Mouse (Mus musculus): ENCODE measurements around the gene Rpl23a. TPM values are rescaled to one million over a fixed set of nuclear protein-coding genes. Genes with fewer than 3 reads are reported as not detected.

Rpl23a gene
- total RNA-seq, 2 experiments from 2014 or later, result 770 to 803 TPM

DNA sequence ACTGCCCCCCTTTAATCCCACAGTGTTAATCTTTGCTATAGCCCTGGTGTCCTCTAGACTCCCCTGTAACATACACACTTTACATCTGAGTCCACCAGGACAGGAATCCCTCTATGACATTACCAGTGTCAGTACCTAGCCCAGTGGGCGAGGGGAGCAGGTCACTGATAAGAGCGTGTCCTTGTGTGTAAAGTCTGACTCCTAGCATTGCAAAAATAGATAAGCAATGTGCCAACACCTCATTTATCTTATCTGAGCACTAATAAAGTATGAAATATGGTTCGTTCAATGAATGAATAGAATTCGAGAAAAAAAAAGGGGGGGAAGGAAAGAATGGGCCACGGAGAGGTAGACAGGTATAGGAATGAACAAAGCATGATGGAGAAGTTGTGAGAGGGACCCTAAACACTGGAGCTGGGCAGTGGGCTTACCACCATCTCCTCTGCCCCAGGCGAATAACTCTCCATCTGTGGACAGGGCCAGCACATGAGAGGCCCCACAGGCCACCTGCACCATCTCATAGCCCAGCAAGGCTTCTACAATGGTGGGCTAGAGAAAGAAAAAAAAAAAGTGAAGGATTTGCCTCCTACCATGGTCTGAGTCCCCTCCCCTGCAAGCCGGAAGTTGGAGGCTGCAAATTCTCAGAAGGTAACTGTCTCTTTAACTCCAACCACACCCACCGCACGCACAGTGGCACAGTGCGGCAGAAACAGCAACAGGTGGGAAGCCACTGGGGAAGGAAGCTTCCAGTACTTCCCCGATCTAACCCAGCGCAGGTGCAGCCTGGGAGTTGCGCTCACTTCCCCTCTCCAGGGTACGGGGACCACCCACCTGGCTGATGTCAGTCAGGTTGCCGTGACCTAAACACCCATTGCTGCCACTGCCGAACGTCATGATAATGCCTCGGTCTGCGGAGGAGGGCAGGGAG, 14.6 kb downstream of the Rpl23a start:
- no peak for DNase-seq (ENCODE audit: low spot score in 2 of 2)

DNA sequence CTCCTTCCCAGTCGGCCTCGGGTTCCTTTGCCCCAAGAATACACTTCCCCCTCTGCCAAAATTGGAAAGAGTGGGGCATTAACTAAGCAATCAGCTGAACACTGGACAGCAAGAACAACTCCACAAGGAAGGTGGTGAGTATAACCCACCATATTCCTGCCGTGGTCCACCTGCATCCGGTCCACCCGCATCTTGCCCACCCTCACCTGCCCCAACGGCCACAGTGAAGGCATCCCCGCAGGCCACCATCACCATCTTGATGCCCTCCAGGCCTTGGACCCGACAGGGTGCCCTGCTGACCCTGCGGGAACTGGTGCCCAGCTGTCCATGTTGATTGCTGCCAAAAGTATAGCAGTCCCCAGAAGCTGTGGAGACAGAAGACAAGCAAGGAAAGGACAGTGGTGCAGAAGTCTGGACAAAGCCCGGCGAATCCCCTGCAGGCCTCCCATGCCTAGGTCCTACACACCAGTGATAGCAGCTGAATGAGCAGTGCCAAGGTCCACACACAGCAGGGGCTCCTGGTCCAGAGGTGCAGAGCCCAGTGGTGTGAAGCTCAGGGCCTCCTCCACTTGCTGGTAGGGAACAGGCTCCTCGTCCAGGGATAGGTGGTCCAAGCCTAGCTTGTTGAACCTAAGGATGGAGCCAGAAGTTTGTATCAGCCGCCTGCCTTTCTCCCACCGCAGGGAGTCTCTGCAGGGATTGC, 16.0 kb downstream of the Rpl23a start:
- no peak for DNase-seq (ENCODE audit: low spot score in 2 of 2)

GRCm38 (mm10) chr11:78166640-78167039, 16.7 kb downstream of the Rpl23a start:
- DNase-seq (ENCODE audit: low spot score in 2 of 2), result no peak

GRCm38 (mm10) chr11:78166161-78166560, 17.2 kb downstream of the Rpl23a start:
- no peak for DNase-seq (ENCODE audit: low spot score in 2 of 2)

DNA sequence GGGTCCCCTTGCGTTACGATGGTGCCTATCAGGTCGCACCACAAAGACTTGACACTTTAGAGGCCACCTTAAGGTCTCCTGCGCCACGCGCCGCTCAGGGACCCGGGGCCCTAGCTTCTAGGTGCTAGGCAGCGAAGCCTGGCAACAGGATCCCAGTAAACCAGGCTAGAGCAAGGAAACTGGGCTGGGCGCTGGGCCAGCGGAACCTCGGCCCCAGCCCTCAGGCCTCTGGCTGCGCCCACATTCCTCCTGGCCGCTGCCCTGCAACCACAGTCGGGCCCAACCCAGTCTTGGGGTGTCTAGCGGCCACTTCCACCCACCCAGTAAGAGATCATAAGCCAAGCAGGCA, 17.6 kb downstream of the Rpl23a start:
- DNase-seq (ENCODE audit: low spot score in 2 of 2), result no peak

DNA sequence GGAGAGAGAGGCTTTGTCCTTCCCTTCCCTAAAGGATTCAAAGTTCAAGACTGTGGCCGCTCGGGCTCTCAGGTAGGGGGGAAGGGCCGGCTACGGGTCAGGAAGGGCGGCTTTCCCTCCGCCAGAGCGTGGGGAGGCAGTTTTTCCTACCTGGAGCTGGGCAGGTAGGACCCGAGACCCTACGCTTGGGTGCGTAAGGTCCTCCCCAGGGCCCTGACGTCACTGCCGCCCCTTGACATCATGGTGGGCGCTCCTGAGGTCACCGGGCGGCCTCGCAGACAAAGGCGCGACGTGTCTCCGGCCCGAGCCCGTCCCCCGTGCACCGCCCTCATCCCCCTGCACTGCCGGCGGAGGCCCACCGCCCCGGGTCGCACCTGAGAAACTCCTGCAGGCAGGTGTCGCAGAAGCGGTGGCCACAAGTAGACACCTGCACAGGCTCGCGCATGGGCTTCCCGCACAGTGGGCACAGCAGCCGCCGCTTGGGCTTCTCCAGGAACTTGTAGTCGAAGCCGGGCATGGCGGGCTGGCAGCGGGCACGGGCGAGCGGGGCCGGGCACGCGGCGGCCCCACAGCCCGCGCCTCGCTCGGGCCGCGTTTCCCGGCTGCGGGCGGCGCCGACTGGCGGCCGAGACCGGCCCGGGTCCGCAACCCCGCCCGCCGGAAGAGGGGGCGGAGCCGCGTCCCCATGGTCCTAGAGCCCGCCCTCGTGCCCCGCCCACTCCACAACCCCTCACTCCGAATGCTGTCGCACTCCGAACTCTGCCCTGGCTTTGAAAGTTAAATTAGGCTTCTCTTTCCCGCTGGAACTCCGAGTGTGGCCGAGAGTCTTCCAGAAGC, 18.2 kb downstream of the Rpl23a start, which contains the start of gene Traf4:
TSS of gene Traf4 (minus strand) at position 666 of the 837 bp plus-strand sequence.
- peak; percentile 56 to 70 for DNase-seq (ENCODE audit: low spot score in 2 of 2)

GRCm38 (mm10) chr11:78164604-78164923, 18.8 kb downstream of the Rpl23a start:
- no peak for DNase-seq (ENCODE audit: low spot score in 2 of 2)

DNA sequence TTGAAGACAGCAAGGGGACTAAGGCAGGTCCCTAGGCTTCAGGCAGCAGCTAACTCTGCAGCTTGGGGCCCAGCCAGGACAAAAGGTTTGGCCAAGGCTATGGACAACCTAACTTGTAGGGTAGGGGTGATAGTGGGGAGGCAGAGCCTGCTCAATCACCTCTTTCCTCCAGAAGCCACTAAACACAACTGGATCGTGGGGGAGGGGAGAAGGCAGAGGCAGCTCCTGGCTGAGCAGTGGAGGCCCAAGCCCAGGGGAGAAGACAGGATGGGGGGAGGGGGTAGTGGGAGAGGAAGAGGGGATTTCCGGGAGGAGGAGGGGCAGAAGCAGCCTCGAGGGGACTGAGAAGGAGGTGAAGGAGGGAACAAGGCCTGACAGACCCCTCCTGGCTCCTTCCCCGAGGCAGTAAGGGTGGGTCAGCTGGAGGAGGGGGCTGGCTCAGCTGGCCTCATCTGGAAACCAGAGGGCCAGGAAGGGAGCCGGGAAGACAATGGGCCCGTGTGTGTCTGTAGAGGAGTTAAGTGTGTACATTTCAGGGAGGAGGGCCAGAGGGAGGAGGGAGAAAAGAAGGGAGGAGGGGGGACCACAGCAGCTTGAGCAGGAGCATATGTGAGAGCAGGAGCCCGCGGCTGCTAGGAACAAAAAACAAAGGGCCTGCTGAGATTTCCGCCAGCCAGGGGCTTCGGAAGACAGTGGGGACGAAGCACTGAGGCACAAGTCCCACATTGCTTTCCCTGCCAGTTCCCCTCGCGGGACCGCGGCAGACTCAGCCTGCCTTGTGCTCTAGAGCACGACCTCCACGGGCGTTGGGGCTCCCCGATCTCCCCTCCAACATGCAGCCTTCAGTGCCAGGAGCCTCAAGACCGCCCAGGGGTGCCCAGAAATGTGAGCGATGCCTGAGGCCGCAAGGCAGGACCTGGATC, 19.4 kb downstream of the Rpl23a start:
- DNase-seq (ENCODE audit: low spot score in 2 of 2), result no peak

DNA sequence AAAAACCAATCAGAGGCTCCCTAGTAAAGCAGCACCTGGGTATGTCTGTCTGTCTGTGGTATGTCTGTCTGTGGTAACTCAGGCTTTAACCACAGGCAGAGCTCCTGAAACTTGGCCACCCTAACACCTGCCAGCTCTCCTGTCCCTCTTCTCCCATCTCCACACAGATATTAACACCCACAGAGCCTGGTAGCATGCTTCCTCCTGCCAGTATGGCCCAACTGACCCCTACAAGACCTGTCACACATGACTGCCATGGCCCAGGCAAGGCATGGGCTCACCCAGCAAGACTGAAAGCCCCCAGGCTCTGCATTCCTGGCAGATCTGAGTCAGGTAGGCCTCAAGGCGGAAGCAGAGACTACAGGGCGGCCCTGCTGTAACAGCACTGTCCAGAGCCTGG, 20.3 kb downstream of the Rpl23a start:
- no peak for DNase-seq (ENCODE audit: low spot score in 2 of 2)

DNA sequence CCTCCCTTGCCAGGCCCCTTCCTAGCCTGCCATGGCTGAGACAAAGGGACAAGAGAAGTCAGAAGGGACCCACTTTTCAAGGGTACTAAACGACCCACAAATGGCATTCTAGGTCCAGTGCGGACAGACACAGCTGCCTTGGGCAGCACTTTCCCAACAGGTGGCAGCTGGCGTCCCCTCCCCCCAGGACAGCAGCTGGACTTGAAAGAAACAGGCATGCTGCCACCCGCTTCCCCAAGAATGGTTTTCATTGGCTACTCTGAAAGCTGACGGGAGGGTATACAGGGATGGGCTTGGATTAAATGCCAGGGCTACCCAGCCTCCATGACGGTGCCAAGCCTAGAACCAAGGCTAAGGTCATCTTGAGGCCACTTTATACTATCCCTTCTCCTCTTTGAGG, 20.9 kb downstream of the Rpl23a start:
- no peak for DNase-seq (ENCODE audit: low spot score in 2 of 2)

DNA sequence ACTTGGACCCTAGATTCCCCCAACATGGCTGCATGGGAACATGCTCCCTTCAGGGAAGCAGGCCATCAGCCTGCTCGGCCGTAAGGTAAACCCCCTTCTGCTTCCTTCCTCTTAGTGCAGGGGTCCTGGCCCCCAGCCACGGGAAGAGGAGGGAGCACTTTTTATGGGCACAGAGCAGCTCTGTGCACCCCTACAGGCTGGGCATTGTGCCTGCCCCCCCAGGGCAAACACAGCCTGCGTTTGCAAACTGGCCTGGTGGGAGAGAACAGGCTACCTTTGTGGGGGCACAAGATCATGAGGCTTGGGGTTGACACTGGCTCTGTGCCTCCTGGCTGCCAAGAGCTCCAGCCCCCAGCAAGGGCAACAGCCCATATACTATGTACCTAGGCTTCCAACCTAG, 21.4 kb downstream of the Rpl23a start:
- no peak for DNase-seq (ENCODE audit: low spot score in 2 of 2)

DNA sequence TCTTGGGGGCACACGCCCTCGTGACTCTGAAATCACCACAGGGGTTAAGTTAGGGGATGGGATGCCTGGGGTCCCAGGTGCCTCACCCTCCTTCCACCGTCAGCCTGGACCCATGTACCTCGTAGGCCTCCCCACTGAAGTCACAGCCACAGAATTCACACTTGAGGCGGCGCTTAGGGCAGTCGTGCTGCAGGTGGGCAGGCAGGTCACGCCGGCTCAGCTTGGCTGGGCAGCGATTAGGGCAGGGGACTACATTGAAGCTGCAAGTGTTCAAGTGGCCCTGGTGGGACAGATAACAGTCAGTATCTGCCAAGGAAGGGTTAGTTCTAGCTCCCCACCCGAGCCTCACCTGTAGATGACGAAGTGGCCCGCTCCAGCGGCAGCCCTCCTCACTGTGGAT, 22.2 kb downstream of the Rpl23a start:
- DNase-seq (ENCODE audit: low spot score in 2 of 2), result no peak

GRCm38 (mm10) chr11:78160675-78161074, 22.7 kb downstream of the Rpl23a start:
- no peak for DNase-seq (ENCODE audit: low spot score in 2 of 2)

- DNase-seq (ENCODE audit: low spot score in 2 of 2), result no peak
Measured at GRCm38 (mm10) chr11:78160171-78160570, 23.2 kb downstream of the Rpl23a start.

- DNase-seq (ENCODE audit: low spot score in 2 of 2), result no peak
Measured at GRCm38 (mm10) chr11:78159557-78159956, 23.8 kb downstream of the Rpl23a start.

DNA sequence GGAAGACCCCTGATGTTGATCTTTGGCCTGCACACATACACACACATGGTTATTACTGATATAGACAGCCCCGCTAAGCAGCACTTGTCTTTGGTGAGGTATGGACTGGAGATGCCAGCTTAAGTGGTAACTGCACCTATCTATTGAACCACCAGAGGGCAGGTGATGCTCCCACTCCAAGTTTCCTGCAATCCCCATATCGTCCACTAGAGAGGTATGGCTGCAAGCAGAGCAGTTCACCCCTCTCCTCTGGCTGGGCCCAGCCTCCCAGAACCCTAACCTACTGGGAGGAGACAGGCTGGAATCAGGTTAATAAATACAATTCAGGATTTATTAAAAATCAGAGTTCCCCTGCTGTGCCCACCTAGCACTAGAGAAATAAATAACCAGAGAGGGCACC, 24.3 kb downstream of the Rpl23a start:
- DNase-seq (ENCODE audit: low spot score in 2 of 2), result peak; percentile 61 to 91

DNA sequence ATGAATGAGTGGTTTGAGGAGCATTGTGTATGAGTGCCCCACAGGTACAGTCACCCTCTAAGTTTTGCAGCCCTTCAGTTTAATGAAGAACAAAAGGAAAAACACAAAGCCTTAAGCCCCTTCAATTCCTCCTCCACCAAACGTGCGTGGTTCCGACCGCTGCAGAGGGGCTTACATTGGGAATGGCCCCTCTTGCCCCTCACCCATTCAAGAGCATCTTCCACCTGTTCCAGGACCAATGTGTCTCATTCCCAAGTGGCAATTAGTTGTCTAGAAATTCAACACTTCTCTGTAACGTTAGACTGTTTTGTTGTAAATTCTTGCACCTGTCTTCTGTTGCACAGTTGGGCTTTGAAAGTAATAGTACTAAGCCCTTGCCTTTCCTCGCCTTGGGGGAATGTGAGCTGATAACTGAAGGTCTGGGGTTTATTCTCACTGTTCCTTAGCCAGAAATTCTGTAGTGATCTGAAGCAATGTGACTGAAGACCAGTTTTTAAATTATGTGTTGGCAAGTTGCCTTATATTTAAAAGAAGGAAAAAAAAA, 27.2 kb downstream of the Rpl23a start:
- DNase-seq (ENCODE audit: low spot score in 2 of 2), result no peak

- DNase-seq (ENCODE audit: low spot score in 2 of 2), result no peak
Measured at GRCm38 (mm10) chr11:78155674-78156073, 27.7 kb downstream of the Rpl23a start.

DNA sequence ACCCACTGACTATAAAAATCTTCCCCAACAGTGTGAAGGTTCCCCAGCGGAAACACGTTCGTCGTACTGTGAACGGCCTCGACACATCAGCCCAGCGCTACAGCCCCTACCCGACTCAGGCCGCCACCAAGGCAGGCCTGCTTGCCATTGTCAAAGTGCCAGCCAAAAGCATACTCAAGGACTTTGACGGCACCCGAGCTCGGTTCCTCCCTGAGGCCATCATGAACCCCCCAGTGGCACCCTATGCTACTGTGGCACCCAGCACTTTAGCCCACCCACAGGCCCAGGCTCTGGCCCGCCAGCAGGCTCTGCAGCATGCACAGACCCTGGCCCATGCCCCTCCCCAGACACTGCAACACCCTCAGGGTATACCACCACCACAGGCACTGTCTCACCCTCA, 29.6 kb downstream of the Rpl23a start:
- no peak for DNase-seq (ENCODE audit: low spot score in 2 of 2)

Data from layer of hippocampus, adult 18-20 months (tissue).